Mouse (Mus musculus) neural tube, embryonic 14.5 days (tissue): ENCODE data around the gene Pabpc6. TPM values are rescaled to one million over a fixed set of nuclear protein-coding genes. Genes with fewer than 3 reads are reported as not detected.

ENCODE experiments used
- ATAC-seq: fragments of 200-750 bp; cut with Nextera tagmentation; 2 replicates; pipeline ENCODE4 v1.8.0; 2017; ENCODE audit warnings: low read depth, mild to moderate bottlenecking, moderate TSS enrichment, moderate library complexity
- H3K27ac ChIP-seq: fragments of 300-500 bp; sonication (generic); 2 replicates; pipeline ENCODE4 v1.5.1; 2014; ENCODE audit warnings: low read depth, mild to moderate bottlenecking, control low read depth, low read length, moderate library complexity, mixed read lengths
- H3K27me3 ChIP-seq: fragments of 300-500 bp; sonication (generic); 2 replicates; pipeline ENCODE4 v1.6.1; 2014; ENCODE audit warnings: low read length; ENCODE audit not compliant: control insufficient read depth, insufficient read depth
- H3K36me3 ChIP-seq: fragments of 300-500 bp; sonication (generic); 2 replicates; pipeline ENCODE4 v1.6.1; 2014; ENCODE audit warnings: low read length, mixed read lengths; ENCODE audit not compliant: control insufficient read depth, insufficient read depth
- H3K4me1 ChIP-seq: fragments of 300-500 bp; sonication (generic); 2 replicates; pipeline ENCODE4 v1.6.1; 2014; ENCODE audit warnings: low read length; ENCODE audit not compliant: control insufficient read depth, insufficient read depth
- H3K4me2 ChIP-seq: fragments of 300-500 bp; sonication (generic); 2 replicates; pipeline ENCODE4 v1.6.1; 2014; ENCODE audit warnings: mild to moderate bottlenecking, low read depth, low read length, control low read depth
- H3K4me3 ChIP-seq: fragments of 300-500 bp; sonication (generic); 2 replicates; pipeline ENCODE4 v1.5.1; 2014; ENCODE audit warnings: low read depth, low read length, control low read depth, mixed read lengths
- H3K9ac ChIP-seq: fragments of 300-500 bp; sonication (generic); replicated peaks from 2 replicates; pipeline ENCODE4 v1.6.1; 2014; ENCODE audit warnings: low read depth, mild to moderate bottlenecking, control low read depth, low read length, mixed read lengths
- H3K9me3 ChIP-seq: fragments of 300-500 bp; sonication (generic); 2 replicates; pipeline ENCODE4 v1.6.1; 2016; ENCODE audit warnings: low read length; ENCODE audit not compliant: control insufficient read depth
- polyA plus RNA-seq: library from polyadenylated mRNA; unstranded; fragments of >200 nt; fragmentation: Nextera tagmentation; extraction: Ambion mirVana; gene quantifications from 2 replicates; pipeline ENCODE4 v1.2.1, GENCODE M21; 2014

The Pabpc6 gene
- polyA plus RNA-seq, 1 experiment from 2014 or later: not detected

DNA sequence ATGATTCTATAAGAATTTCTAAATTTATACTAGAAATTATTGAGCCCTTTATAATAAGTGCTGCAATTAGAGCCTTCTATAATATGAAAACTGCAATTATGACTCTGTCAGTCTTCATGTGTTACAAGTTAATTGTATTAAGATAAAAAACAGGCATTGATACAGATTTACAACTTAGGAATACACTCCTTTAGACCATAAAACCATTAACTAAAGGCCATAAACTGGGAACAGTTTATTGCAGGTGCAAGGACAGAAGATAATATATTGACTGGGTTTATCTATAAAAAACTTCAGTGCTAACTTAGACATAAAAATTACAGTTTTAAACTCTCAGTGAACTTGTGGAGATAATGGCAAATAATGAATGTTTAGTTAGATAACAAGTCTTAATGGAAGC is 42.5 kb downstream of the Pabpc6 start:
- H3K27ac ChIP-seq: no peak overlapping the region
- H3K27me3 ChIP-seq: no peaks in the 10 kb centered on the region
- H3K4me2 ChIP-seq: no peak overlapping the region
- no peak overlapping the region for H3K4me3 ChIP-seq
- no peaks in the 10 kb centered on the region for H3K4me1 ChIP-seq
- H3K9me3 ChIP-seq: no peaks in the 10 kb centered on the region
- no peak overlapping the region for H3K9ac ChIP-seq
- ATAC-seq: no peak
- no peaks in the 10 kb centered on the region for H3K36me3 ChIP-seq

Other genes with a start within 250 kb of the Pabpc6 start
- gene Gm17728, start 247.7 kb downstream of the Pabpc6 start, polyA plus RNA-seq: 0.68 TPM in 1 of 2 replicates, not detected in the other